Mouse (Mus musculus): ENCODE results near the gene Hoxc5. TPM values are rescaled to one million over a fixed set of nuclear protein-coding genes. Genes with fewer than 3 reads are reported as not detected.

Hoxc5 gene
- polyA plus RNA-seq, 1 experiment from 2014 or later, result 37.3 TPM

MicroRNAs encoded within 50 kb of the gene (microRNA counts, 519-probe panel; counts per million panel counts)
- 4,212 counts per million, percentile 77 among the panel's probes with 10 or more counts for microRNA mmu-miR-615-3p
- 171 counts per million, percentile 57 among the panel's probes with 10 or more counts for microRNA mmu-miR-615-5p

Small RNA genes within 50 kb of the gene (microRNA-seq; reads per million reads assigned to microRNA genes)
- gene Mir196a-2, result 1,273 reads per million, percentile 79 among the genes with 10 or more reads in this experiment
- gene Mir615, result 12,140 reads per million, percentile 97 among the genes with 10 or more reads in this experiment

Other genes starting within 250 kb of the Hoxc5 start
- gene Calcoco1, start 245.3 kb upstream of the Hoxc5 start, polyA plus RNA-seq (2014; fragmentation: Nextera tagmentation; extraction: Ambion mirVana), result 36.7 and 40.9 TPM in 2 replicates
- gene Hoxc13, start 46.3 kb upstream of the Hoxc5 start, polyA plus RNA-seq (2014; fragmentation: Nextera tagmentation; extraction: Ambion mirVana), result 2.4 and 4.5 TPM in 2 replicates
- gene Hoxc12, start 30.7 kb upstream of the Hoxc5 start, polyA plus RNA-seq (2014; fragmentation: Nextera tagmentation; extraction: Ambion mirVana), result 3.0 and 4.6 TPM in 2 replicates
- gene Hoxc11, start 13.0 kb upstream of the Hoxc5 start, polyA plus RNA-seq (2014; fragmentation: Nextera tagmentation; extraction: Ambion mirVana), result 1.9 and 2.0 TPM in 2 replicates
- 58.3 and 60.4 TPM in 2 replicates for gene Hoxc10, start 647 bp upstream of the Hoxc5 start, polyA plus RNA-seq (2014; fragmentation: Nextera tagmentation; extraction: Ambion mirVana)
- gene Hoxc9, start 9.0 kb downstream of the Hoxc5 start, polyA plus RNA-seq (2014; fragmentation: Nextera tagmentation; extraction: Ambion mirVana), result 36.1 and 40.0 TPM in 2 replicates
- 63.7 and 67.1 TPM in 2 replicates for gene Hoxc8, start 23.2 kb downstream of the Hoxc5 start, polyA plus RNA-seq (2014; fragmentation: Nextera tagmentation; extraction: Ambion mirVana)
- 95.9 and 96.4 TPM in 2 replicates for gene Hoxc6, start 30.8 kb downstream of the Hoxc5 start, polyA plus RNA-seq (2014; fragmentation: Nextera tagmentation; extraction: Ambion mirVana)
- gene Hoxc4, start 51.5 kb downstream of the Hoxc5 start, polyA plus RNA-seq (2014; fragmentation: Nextera tagmentation; extraction: Ambion mirVana), result 62.6 and 67.3 TPM in 2 replicates
- 55.9 and 65.4 TPM in 2 replicates for gene Smug1, start 199.6 kb downstream of the Hoxc5 start, polyA plus RNA-seq (2014; fragmentation: Nextera tagmentation; extraction: Ambion mirVana)